Mouse (Mus musculus): ENCODE results near the gene Tbxas1. TPM values are rescaled to one million over a fixed set of nuclear protein-coding genes. Genes with fewer than 3 reads are reported as not detected.

Tbxas1 gene
- total and polyA plus RNA-seq, 2 experiments, result 1.1 to 3.5 TPM

- TF ChIP-seq CTCF (IDR thresholded peaks at IDR 0.05; ENCODE audit: low read depth, low read length) (no peak), POLR2A (IDR thresholded peaks at IDR 0.05; ENCODE audit: extremely low read depth, insufficient read depth, low read length) (no peak)
- WGBS, result 87% methylated on average over 3 of the region's 3 CpGs
- Histone ChIP-seq H3K36me3 (ENCODE audit: control insufficient read depth, insufficient read depth, low read length) (no peaks in the 10 kb centered on the region), H3K4me3 (ENCODE audit: insufficient read depth, low read depth, low read length) (no peak overlapping the region), H3K4me1 (ENCODE audit: control insufficient read depth, insufficient read depth, low read length) (peaks cover 25% of the 10 kb centered on the region), H3K9ac (ENCODE audit: low read depth, low read length) (no peak overlapping the region), H3K27ac (replicated peaks; ENCODE audit: insufficient read depth, low read depth, low read length) (no peak overlapping the region), H3K27me3 (ENCODE audit: control insufficient read depth, insufficient read depth, low read length) (no peaks in the 10 kb centered on the region), H3K79me2 (ENCODE audit: control insufficient read depth, insufficient read depth, low read length) (peaks cover 32% of the 10 kb centered on the region; the same call in 1 of the 2 replicates)
- no peak for DNase-seq (ENCODE audit: extremely low read depth, low read depth, low spot score)
These were observed 45.8 kb upstream of the Tbxas1 start for GRCm38 (mm10) chr6:38829452-38829851.

DNA sequence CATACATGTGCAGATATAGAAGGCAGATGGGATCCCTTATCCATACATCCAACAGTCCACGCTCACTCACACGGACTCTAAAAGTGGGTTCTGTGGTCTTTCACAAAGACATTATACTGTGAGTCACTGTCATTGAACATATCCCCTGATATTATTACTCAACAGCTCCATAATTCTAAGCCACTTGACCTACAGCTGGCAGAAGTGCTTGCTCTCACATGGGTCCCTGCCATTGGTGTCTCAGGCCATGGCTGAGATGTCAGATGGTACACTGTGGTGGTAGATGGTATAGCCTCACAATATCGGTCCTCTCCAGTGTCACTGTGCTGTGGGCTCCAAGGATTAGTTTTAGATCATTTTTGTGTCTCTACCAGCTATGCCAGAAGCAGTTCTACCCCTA is 41.5 kb upstream of the Tbxas1 start:
- H3K4me3 ChIP-seq (ENCODE audit: insufficient read depth, low read depth, low read length), result no peak overlapping the region
- no peaks in the 10 kb centered on the region for H3K36me3 ChIP-seq (ENCODE audit: control insufficient read depth, insufficient read depth, low read length)
- H3K79me2 ChIP-seq (ENCODE audit: control insufficient read depth, insufficient read depth, low read length), result peaks cover 31% of the 10 kb centered on the region; the same call in 1 of the 2 replicates
- no peaks in the 10 kb centered on the region for H3K27me3 ChIP-seq (ENCODE audit: control insufficient read depth, insufficient read depth, low read length)
- no peak overlapping the region for H3K9ac ChIP-seq (ENCODE audit: low read depth, low read length)
- 98% methylated on average over 3 of the region's 3 CpGs for WGBS
- H3K27ac ChIP-seq (replicated peaks; ENCODE audit: insufficient read depth, low read depth, low read length), result no peak overlapping the region
- TF ChIP-seq POLR2A (IDR thresholded peaks at IDR 0.05; ENCODE audit: extremely low read depth, insufficient read depth, low read length), result no peak
- no peak for TF ChIP-seq CTCF (IDR thresholded peaks at IDR 0.05; ENCODE audit: low read depth, low read length)
- peaks cover 5% of the 10 kb centered on the region for H3K4me1 ChIP-seq (ENCODE audit: control insufficient read depth, insufficient read depth, low read length)
- DNase-seq (ENCODE audit: extremely low read depth, low read depth, low spot score), result no peak

DNA sequence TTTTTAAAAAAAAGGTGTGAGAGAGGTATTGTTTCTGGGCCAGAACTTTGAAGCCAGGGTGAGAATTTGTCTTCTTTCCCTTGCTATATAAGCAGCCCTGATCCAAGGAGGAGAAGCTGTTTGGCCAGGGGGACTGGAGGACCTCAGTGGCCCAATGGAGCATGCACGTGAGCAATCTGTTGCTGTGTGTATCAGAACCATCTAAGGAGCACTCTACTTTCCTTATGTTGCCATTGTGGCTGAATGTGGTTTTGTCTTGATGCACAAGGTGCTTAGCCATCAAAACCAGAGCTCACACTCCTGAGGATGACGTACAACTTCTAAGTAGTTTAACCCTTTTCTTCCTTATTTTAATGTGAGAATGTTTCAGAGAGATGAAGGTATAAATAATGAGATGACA is 40.5 kb upstream of the Tbxas1 start:
- Histone ChIP-seq H3K27ac (replicated peaks; ENCODE audit: insufficient read depth, low read depth, low read length) (no peak overlapping the region), H3K27me3 (ENCODE audit: control insufficient read depth, insufficient read depth, low read length) (no peaks in the 10 kb centered on the region), H3K79me2 (ENCODE audit: control insufficient read depth, insufficient read depth, low read length) (peaks cover 30% of the 10 kb centered on the region; the same call in 1 of the 2 replicates), H3K4me1 (ENCODE audit: control insufficient read depth, insufficient read depth, low read length) (0 out of 2 replicates have a peak, but pooled peaks cover 3% of the 10 kb centered on the region), H3K4me3 (ENCODE audit: insufficient read depth, low read depth, low read length) (no peak overlapping the region), H3K36me3 (ENCODE audit: control insufficient read depth, insufficient read depth, low read length) (no peaks in the 10 kb centered on the region), H3K9ac (ENCODE audit: low read depth, low read length) (no peak overlapping the region)
- TF ChIP-seq POLR2A (IDR thresholded peaks at IDR 0.05; ENCODE audit: extremely low read depth, insufficient read depth, low read length) (no peak), CTCF (IDR thresholded peaks at IDR 0.05; ENCODE audit: low read depth, low read length) (no peak)
- DNase-seq (ENCODE audit: extremely low read depth, low read depth, low spot score), result no peak
- WGBS, result 92% methylated on average over 2 of the region's 2 CpGs

DNA sequence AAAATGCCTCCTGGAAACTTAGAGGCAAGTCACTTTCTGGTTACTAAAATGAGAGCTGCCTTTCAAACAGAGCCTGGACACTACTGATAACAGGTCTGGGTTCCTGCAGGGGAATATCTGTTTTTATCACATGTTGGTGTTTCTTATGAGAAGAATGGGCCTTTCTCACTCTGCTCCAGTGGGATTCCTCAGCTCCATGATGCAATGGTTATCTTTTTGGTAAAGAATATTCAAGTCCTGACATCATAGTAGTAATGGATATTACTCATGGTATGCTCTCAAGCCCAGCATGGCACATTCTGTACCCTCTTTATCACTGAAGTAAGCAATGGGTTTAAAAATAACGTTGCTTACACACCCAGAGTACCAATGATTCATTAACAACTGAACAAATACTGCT is 40.0 kb upstream of the Tbxas1 start:
- Histone ChIP-seq H3K9ac (ENCODE audit: low read depth, low read length) (no peak overlapping the region), H3K79me2 (ENCODE audit: control insufficient read depth, insufficient read depth, low read length) (peaks cover 28% of the 10 kb centered on the region; the same call in 1 of the 2 replicates), H3K4me3 (ENCODE audit: insufficient read depth, low read depth, low read length) (no peak overlapping the region), H3K36me3 (ENCODE audit: control insufficient read depth, insufficient read depth, low read length) (no peaks in the 10 kb centered on the region), H3K4me1 (ENCODE audit: control insufficient read depth, insufficient read depth, low read length) (peaks cover 3% of the 10 kb centered on the region; the same call in 1 of the 2 replicates), H3K27me3 (ENCODE audit: control insufficient read depth, insufficient read depth, low read length) (no peaks in the 10 kb centered on the region), H3K27ac (replicated peaks; ENCODE audit: insufficient read depth, low read depth, low read length) (no peak overlapping the region)
- no peak for TF ChIP-seq CTCF (IDR thresholded peaks at IDR 0.05; ENCODE audit: low read depth, low read length)
- no peak for TF ChIP-seq POLR2A (IDR thresholded peaks at IDR 0.05; ENCODE audit: extremely low read depth, insufficient read depth, low read length)
- no peak for DNase-seq (ENCODE audit: extremely low read depth, low read depth, low spot score)
- 15% methylated on average over 1 of the region's 1 CpGs for WGBS

GRCm38 (mm10) chr6:38838061-38838460 is 37.1 kb upstream of the Tbxas1 start:
- DNase-seq (ENCODE audit: extremely low read depth, low read depth, low spot score), result no peak
- Histone ChIP-seq H3K9ac (ENCODE audit: low read depth, low read length) (no peak overlapping the region), H3K4me1 (ENCODE audit: control insufficient read depth, insufficient read depth, low read length) (peaks cover 6% of the 10 kb centered on the region; the same call in 1 of the 2 replicates), H3K36me3 (ENCODE audit: control insufficient read depth, insufficient read depth, low read length) (no peaks in the 10 kb centered on the region), H3K79me2 (ENCODE audit: control insufficient read depth, insufficient read depth, low read length) (peaks cover 39% of the 10 kb centered on the region; the same call in 1 of the 2 replicates), H3K4me3 (ENCODE audit: insufficient read depth, low read depth, low read length) (no peak overlapping the region), H3K27me3 (ENCODE audit: control insufficient read depth, insufficient read depth, low read length) (no peaks in the 10 kb centered on the region), H3K27ac (replicated peaks; ENCODE audit: insufficient read depth, low read depth, low read length) (no peak overlapping the region)
- no peak for TF ChIP-seq POLR2A (IDR thresholded peaks at IDR 0.05; ENCODE audit: extremely low read depth, insufficient read depth, low read length)
- TF ChIP-seq CTCF (IDR thresholded peaks at IDR 0.05; ENCODE audit: low read depth, low read length), result no peak
- 82% methylated on average over 4 of the region's 4 CpGs for WGBS

DNA sequence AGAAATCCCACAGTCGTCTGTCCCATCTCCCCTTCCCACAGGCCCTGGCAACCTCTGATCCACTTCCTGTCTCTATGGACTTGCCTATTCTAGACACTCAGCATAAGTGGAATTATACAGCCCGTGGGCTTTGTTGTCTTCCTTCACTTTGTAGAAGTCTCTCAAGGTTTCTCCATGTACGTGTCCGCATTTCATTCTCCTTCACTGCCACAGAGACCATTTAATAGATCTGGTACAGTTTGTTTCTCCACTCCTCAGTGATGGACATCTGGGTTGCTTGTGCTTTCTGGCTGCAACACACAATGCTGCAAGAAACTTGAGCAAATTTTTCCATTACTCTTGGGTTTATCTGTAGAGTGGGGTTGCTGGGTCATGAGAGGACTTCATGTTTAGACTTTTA is 35.3 kb upstream of the Tbxas1 start:
- H3K27me3 ChIP-seq (ENCODE audit: control insufficient read depth, insufficient read depth, low read length), result no peaks in the 10 kb centered on the region
- H3K4me1 ChIP-seq (ENCODE audit: control insufficient read depth, insufficient read depth, low read length), result peaks cover 6% of the 10 kb centered on the region; the same call in 1 of the 2 replicates
- H3K36me3 ChIP-seq (ENCODE audit: control insufficient read depth, insufficient read depth, low read length), result no peaks in the 10 kb centered on the region
- 74% methylated on average over 4 of the region's 4 CpGs for WGBS
- H3K79me2 ChIP-seq (ENCODE audit: control insufficient read depth, insufficient read depth, low read length), result peaks cover 31% of the 10 kb centered on the region; the same call in 1 of the 2 replicates
- H3K9ac ChIP-seq (ENCODE audit: low read depth, low read length), result no peak overlapping the region
- DNase-seq (ENCODE audit: extremely low read depth, low read depth, low spot score), result no peak
- no peak overlapping the region for H3K27ac ChIP-seq (replicated peaks; ENCODE audit: insufficient read depth, low read depth, low read length)
- no peak for TF ChIP-seq CTCF (IDR thresholded peaks at IDR 0.05; ENCODE audit: low read depth, low read length)
- TF ChIP-seq POLR2A (IDR thresholded peaks at IDR 0.05; ENCODE audit: extremely low read depth, insufficient read depth, low read length), result no peak
- H3K4me3 ChIP-seq (ENCODE audit: insufficient read depth, low read depth, low read length), result no peak overlapping the region
